Mouse (Mus musculus): ENCODE results near the gene Psmb9. TPM values are rescaled to one million over a fixed set of nuclear protein-coding genes. Genes with fewer than 3 reads are reported as not detected.

Gene Psmb9
- polyA plus RNA-seq, 1 experiment from 2014 or later = 0.63 TPM

DNA sequence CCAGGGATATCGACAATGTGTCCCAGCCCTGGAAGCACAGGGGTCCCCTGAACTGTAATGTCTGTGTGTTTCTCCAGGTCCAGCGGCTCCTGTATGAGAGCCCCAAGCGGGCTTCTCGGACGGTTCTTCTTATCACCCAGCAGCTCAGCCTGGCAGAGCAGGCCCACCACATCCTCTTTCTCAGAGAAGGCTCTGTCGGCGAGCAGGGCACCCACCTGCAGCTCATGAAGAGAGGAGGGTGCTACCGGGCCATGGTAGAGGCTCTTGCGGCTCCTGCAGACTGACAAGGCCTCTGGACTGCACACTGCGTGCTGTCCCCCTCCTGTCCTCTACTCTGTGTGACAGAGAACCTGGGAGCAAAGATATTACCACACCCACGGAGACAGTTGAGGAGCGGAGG is 8.9 kb upstream of the Psmb9 start:
- Histone ChIP-seq H3K4me3 (ENCODE audit: low read depth, low read length) (no peak overlapping the region), H3K27me3 (ENCODE audit: control insufficient read depth, insufficient read depth, low read length) (peaks cover 39% of the 10 kb centered on the region), H3K9me3 (ENCODE audit: control insufficient read depth, low read length) (no peaks in the 10 kb centered on the region), H3K36me3 (ENCODE audit: control insufficient read depth, insufficient read depth, low read length) (no peaks in the 10 kb centered on the region), H3K27ac (ENCODE audit: low read depth, low read length) (no peak overlapping the region), H3K4me2 (ENCODE audit: low read depth, low read length) (no peak overlapping the region), H3K4me1 (ENCODE audit: control insufficient read depth, insufficient read depth, low read length) (0 out of 2 replicates have a peak, but pooled peaks cover 4% of the 10 kb centered on the region), H3K9ac (replicated peaks; ENCODE audit: low read depth, low read length) (no peak overlapping the region)
- WGBS = 31% methylated on average over 12 of the region's 12 CpGs
- no peak for ATAC-seq (ENCODE audit: low read depth)

- H3K27me3 ChIP-seq (ENCODE audit: control insufficient read depth, insufficient read depth, low read length) = peaks cover 39% of the 10 kb centered on the region
- H3K9me3 ChIP-seq (ENCODE audit: control insufficient read depth, low read length) = no peaks in the 10 kb centered on the region
- no peaks in the 10 kb centered on the region for H3K36me3 ChIP-seq (ENCODE audit: control insufficient read depth, insufficient read depth, low read length)
- H3K9ac ChIP-seq (replicated peaks; ENCODE audit: low read depth, low read length) = no peak overlapping the region
- 85% methylated on average over 4 of the region's 4 CpGs for WGBS
- H3K4me1 ChIP-seq (ENCODE audit: control insufficient read depth, insufficient read depth, low read length) = 0 out of 2 replicates have a peak, but pooled peaks cover 4% of the 10 kb centered on the region
- no peak overlapping the region for H3K4me2 ChIP-seq (ENCODE audit: low read depth, low read length)
- ATAC-seq (ENCODE audit: low read depth) = no peak
- H3K4me3 ChIP-seq (ENCODE audit: low read depth, low read length) = no peak overlapping the region
- no peak overlapping the region for H3K27ac ChIP-seq (ENCODE audit: low read depth, low read length)
These were observed 7.2 kb upstream of the Psmb9 start for GRCm38 (mm10) chr17:34194723-34195122.

- 0 out of 2 replicates have a peak, but pooled peaks cover 4% of the 10 kb centered on the region for H3K4me1 ChIP-seq (ENCODE audit: control insufficient read depth, insufficient read depth, low read length)
- no peak overlapping the region for H3K4me2 ChIP-seq (ENCODE audit: low read depth, low read length)
- H3K9me3 ChIP-seq (ENCODE audit: control insufficient read depth, low read length) = no peaks in the 10 kb centered on the region
- WGBS = 55% methylated on average over 8 of the region's 8 CpGs
- ATAC-seq (ENCODE audit: low read depth) = no peak
- H3K36me3 ChIP-seq (ENCODE audit: control insufficient read depth, insufficient read depth, low read length) = no peaks in the 10 kb centered on the region
- H3K9ac ChIP-seq (replicated peaks; ENCODE audit: low read depth, low read length) = no peak overlapping the region
- H3K4me3 ChIP-seq (ENCODE audit: low read depth, low read length) = no peak overlapping the region
- peaks cover 29% of the 10 kb centered on the region for H3K27me3 ChIP-seq (ENCODE audit: control insufficient read depth, insufficient read depth, low read length)
- H3K27ac ChIP-seq (ENCODE audit: low read depth, low read length) = no peak overlapping the region
These were observed 5.9 kb upstream of the Psmb9 start for GRCm38 (mm10) chr17:34193468-34193867.

- Histone ChIP-seq H3K27me3 (ENCODE audit: control insufficient read depth, insufficient read depth, low read length) (peaks cover 28% of the 10 kb centered on the region), H3K9ac (replicated peaks; ENCODE audit: low read depth, low read length) (no peak overlapping the region), H3K4me3 (ENCODE audit: low read depth, low read length) (no peak overlapping the region), H3K27ac (ENCODE audit: low read depth, low read length) (no peak overlapping the region), H3K4me2 (ENCODE audit: low read depth, low read length) (no peak overlapping the region), H3K9me3 (ENCODE audit: control insufficient read depth, low read length) (no peaks in the 10 kb centered on the region), H3K36me3 (ENCODE audit: control insufficient read depth, insufficient read depth, low read length) (no peaks in the 10 kb centered on the region), H3K4me1 (ENCODE audit: control insufficient read depth, insufficient read depth, low read length) (peaks cover 6% of the 10 kb centered on the region)
- 22% methylated on average over 16 of the region's 16 CpGs for WGBS
- no peak for ATAC-seq (ENCODE audit: low read depth)
These were observed 5.3 kb upstream of the Psmb9 start for GRCm38 (mm10) chr17:34192852-34193251.

- no peaks in the 10 kb centered on the region for H3K36me3 ChIP-seq (ENCODE audit: control insufficient read depth, insufficient read depth, low read length)
- H3K4me1 ChIP-seq (ENCODE audit: control insufficient read depth, insufficient read depth, low read length) = peaks cover 11% of the 10 kb centered on the region
- H3K4me2 ChIP-seq (ENCODE audit: low read depth, low read length) = no peak overlapping the region
- 75% methylated on average over 6 of the region's 6 CpGs for WGBS
- no peak overlapping the region for H3K27ac ChIP-seq (ENCODE audit: low read depth, low read length)
- no peak for ATAC-seq (ENCODE audit: low read depth)
- no peaks in the 10 kb centered on the region for H3K9me3 ChIP-seq (ENCODE audit: control insufficient read depth, low read length)
- H3K9ac ChIP-seq (replicated peaks; ENCODE audit: low read depth, low read length) = no peak overlapping the region
- no peak overlapping the region for H3K4me3 ChIP-seq (ENCODE audit: low read depth, low read length)
- peaks cover 27% of the 10 kb centered on the region for H3K27me3 ChIP-seq (ENCODE audit: control insufficient read depth, insufficient read depth, low read length)
These were observed 1.4 kb upstream of the Psmb9 start for GRCm38 (mm10) chr17:34188986-34189385.

DNA sequence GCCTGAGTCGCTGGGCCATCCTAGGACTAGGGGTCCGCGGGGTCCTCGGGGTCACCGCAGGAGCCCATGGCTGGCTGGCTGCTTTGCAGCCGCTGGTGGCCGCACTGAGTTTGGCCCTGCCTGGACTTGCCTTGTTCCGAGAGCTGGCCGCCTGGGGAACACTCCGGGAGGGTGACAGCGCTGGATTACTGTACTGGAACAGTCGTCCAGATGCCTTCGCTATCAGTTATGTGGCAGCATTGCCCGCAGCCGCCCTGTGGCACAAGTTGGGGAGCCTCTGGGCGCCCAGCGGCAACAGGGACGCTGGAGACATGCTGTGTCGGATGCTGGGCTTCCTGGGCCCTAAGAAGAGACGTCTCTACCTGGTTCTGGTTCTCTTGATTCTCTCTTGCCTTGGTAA is 446 bp upstream of the Psmb9 start:
- WGBS = 6% methylated on average over 20 of the region's 20 CpGs
- no peaks in the 10 kb centered on the region for H3K36me3 ChIP-seq (ENCODE audit: control insufficient read depth, insufficient read depth, low read length)
- H3K4me3 ChIP-seq (ENCODE audit: low read depth, low read length) = peak overlapping the region; percentile 36
- no peak for ATAC-seq (ENCODE audit: low read depth)
- H3K4me2 ChIP-seq (ENCODE audit: low read depth, low read length) = peak overlapping the region; percentile 66
- peaks cover 22% of the 10 kb centered on the region for H3K27me3 ChIP-seq (ENCODE audit: control insufficient read depth, insufficient read depth, low read length)
- no peak overlapping the region for H3K27ac ChIP-seq (ENCODE audit: low read depth, low read length)
- no peaks in the 10 kb centered on the region for H3K9me3 ChIP-seq (ENCODE audit: control insufficient read depth, low read length)
- peaks cover 11% of the 10 kb centered on the region for H3K4me1 ChIP-seq (ENCODE audit: control insufficient read depth, insufficient read depth, low read length)
- H3K9ac ChIP-seq (replicated peaks; ENCODE audit: low read depth, low read length) = peak overlapping the region; percentile 41

- Histone ChIP-seq H3K36me3 (ENCODE audit: control insufficient read depth, insufficient read depth, low read length) (no peaks in the 10 kb centered on the region), H3K4me2 (ENCODE audit: low read depth, low read length) (peak overlapping the region; percentile 66), H3K9me3 (ENCODE audit: control insufficient read depth, low read length) (no peaks in the 10 kb centered on the region), H3K27ac (ENCODE audit: low read depth, low read length) (no peak overlapping the region), H3K27me3 (ENCODE audit: control insufficient read depth, insufficient read depth, low read length) (peaks cover 22% of the 10 kb centered on the region), H3K9ac (replicated peaks; ENCODE audit: low read depth, low read length) (peak overlapping the region; percentile 41; the same call in 1 of the 2 replicates), H3K4me3 (ENCODE audit: low read depth, low read length) (peak overlapping the region; percentile 36), H3K4me1 (ENCODE audit: control insufficient read depth, insufficient read depth, low read length) (peaks cover 11% of the 10 kb centered on the region)
- WGBS = 5% methylated on average over 14 of the region's 14 CpGs
- peak; percentile 73 for ATAC-seq (ENCODE audit: low read depth)
These were observed 691 bp downstream of the Psmb9 start for GRCm38 (mm10) chr17:34186885-34187260.

- H3K4me3 ChIP-seq (ENCODE audit: low read depth, low read length) = no peak overlapping the region
These were observed 2.0 kb downstream of the Psmb9 start for GRCm38 (mm10) chr17:34185526-34185925.

GRCm38 (mm10) chr17:34183564-34184219 is 3.9 kb downstream of the Psmb9 start:
- no peak for ATAC-seq (ENCODE audit: low read depth)
- Histone ChIP-seq H3K27ac (ENCODE audit: low read depth, low read length) (no peak overlapping the region), H3K4me1 (ENCODE audit: control insufficient read depth, insufficient read depth, low read length) (peaks cover 11% of the 10 kb centered on the region), H3K4me3 (ENCODE audit: low read depth, low read length) (no peak overlapping the region), H3K9ac (replicated peaks; ENCODE audit: low read depth, low read length) (no peak overlapping the region), H3K4me2 (ENCODE audit: low read depth, low read length) (no peak overlapping the region), H3K36me3 (ENCODE audit: control insufficient read depth, insufficient read depth, low read length) (no peaks in the 10 kb centered on the region), H3K27me3 (ENCODE audit: control insufficient read depth, insufficient read depth, low read length) (peaks cover 22% of the 10 kb centered on the region), H3K9me3 (ENCODE audit: control insufficient read depth, low read length) (no peaks in the 10 kb centered on the region)
- WGBS = 75% methylated on average over 15 of the region's 15 CpGs

More at GRCm38 (mm10) chr17:34185526-34185925, 2.0 kb downstream of the Psmb9 start:
- Histone ChIP-seq H3K27me3 (ENCODE audit: control insufficient read depth, insufficient read depth, low read length) (peaks cover 22% of the 10 kb centered on the region), H3K4me2 (ENCODE audit: low read depth, low read length) (no peak overlapping the region), H3K9me3 (ENCODE audit: control insufficient read depth, low read length) (no peaks in the 10 kb centered on the region), H3K4me1 (ENCODE audit: control insufficient read depth, insufficient read depth, low read length) (peaks cover 11% of the 10 kb centered on the region), H3K9ac (replicated peaks; ENCODE audit: low read depth, low read length) (no peak overlapping the region), H3K36me3 (ENCODE audit: control insufficient read depth, insufficient read depth, low read length) (no peaks in the 10 kb centered on the region), H3K27ac (ENCODE audit: low read depth, low read length) (no peak overlapping the region)
- no peak for ATAC-seq (ENCODE audit: low read depth)
- 91% methylated on average over 9 of the region's 9 CpGs for WGBS
